Mouse (Mus musculus): ENCODE measurements around the gene Gzmm. TPM values are rescaled to one million over a fixed set of nuclear protein-coding genes. Genes with fewer than 3 reads are reported as not detected.
A peak's percentile ranks its signal among the peaks of the same experiment; 100 is the strongest.

The Gzmm gene
- polyA plus RNA-seq, 1 experiment from 2014 or later = 1.5 TPM

- Histone ChIP-seq H3K27me3 (peaks cover 59% of the 10 kb centered on the region), H3K27ac (replicated peaks) (no peak overlapping the region), H3K36me3 (peaks cover 21% of the 10 kb centered on the region), H3K4me1 (peaks cover 21% of the 10 kb centered on the region), H3K9ac (no peak overlapping the region), H3K4me2 (replicated peaks) (no peak overlapping the region), H3K4me3 (replicated peaks) (no peak overlapping the region), H3K9me3 (replicated peaks) (no peaks in the 10 kb centered on the region)
- WGBS = 66% methylated on average over 4 of the region's 4 CpGs
- no peak for ATAC-seq (ENCODE audit: insufficient number of reproducible peaks, low FRiP score, low TSS enrichment, low read depth)
Measured at GRCm38 (mm10) chr10:79714996-79715395, 26.2 kb downstream of the Gzmm start.

GRCm38 (mm10) chr10:79716254-79716987 is 27.6 kb downstream of the Gzmm start, which contains the start of gene Hcn2:
Gene Hcn2, plus strand, starts transcription at chr10:79716634.
- no peak within 1 kb of the TSS for H3K27ac ChIP-seq (replicated peaks)
- peaks cover 59% of the 10 kb centered on the region for H3K27me3 ChIP-seq
- H3K4me1 ChIP-seq = peaks cover 21% of the 10 kb centered on the region
- 4% methylated on average over 29 of the region's 91 CpGs for WGBS
- no peak for ATAC-seq (ENCODE audit: insufficient number of reproducible peaks, low FRiP score, low TSS enrichment, low read depth)
- H3K4me2 ChIP-seq (replicated peaks) = peak within 1 kb of the TSS; percentile 98
- peaks cover 7% of the 10 kb centered on the region for H3K36me3 ChIP-seq
- H3K4me3 ChIP-seq (replicated peaks) = peak within 1 kb of the TSS; percentile 56
- H3K9me3 ChIP-seq (replicated peaks) = no peaks in the 10 kb centered on the region
- peak within 1 kb of the TSS; percentile 1; the same call in 1 of the 2 replicates for H3K9ac ChIP-seq

GRCm38 (mm10) chr10:79716988-79717355 is 28.2 kb downstream of the Gzmm start:
- peaks cover 21% of the 10 kb centered on the region for H3K4me1 ChIP-seq
- peaks cover 59% of the 10 kb centered on the region for H3K27me3 ChIP-seq
- H3K9ac ChIP-seq = peak overlapping the region; percentile 1; the same call in 1 of the 2 replicates
- peak overlapping the region; percentile 98 for H3K4me2 ChIP-seq (replicated peaks)
- H3K36me3 ChIP-seq = peaks cover 2% of the 10 kb centered on the region
- under 1% methylated on average over 40 of the region's 44 CpGs for WGBS
- H3K27ac ChIP-seq (replicated peaks) = no peak overlapping the region
- ATAC-seq (ENCODE audit: insufficient number of reproducible peaks, low FRiP score, low TSS enrichment, low read depth) = no peak
- H3K4me3 ChIP-seq (replicated peaks) = peak overlapping the region; percentile 56
- no peaks in the 10 kb centered on the region for H3K9me3 ChIP-seq (replicated peaks)

- Histone ChIP-seq H3K4me3 (replicated peaks) (peak overlapping the region; percentile 56), H3K27me3 (peaks cover 59% of the 10 kb centered on the region), H3K4me2 (replicated peaks) (peak overlapping the region; percentile 98), H3K27ac (replicated peaks) (no peak overlapping the region), H3K36me3 (no peaks in the 10 kb centered on the region), H3K9ac (no peak overlapping the region), H3K9me3 (replicated peaks) (no peaks in the 10 kb centered on the region), H3K4me1 (peaks cover 25% of the 10 kb centered on the region)
- WGBS = 4% methylated on average over 43 of the region's 43 CpGs
- no peak for ATAC-seq (ENCODE audit: insufficient number of reproducible peaks, low FRiP score, low TSS enrichment, low read depth)
Measured at GRCm38 (mm10) chr10:79717640-79718357, 29.0 kb downstream of the Gzmm start.

GRCm38 (mm10) chr10:79721089-79721488 is 32.3 kb downstream of the Gzmm start:
- 70% methylated on average over 5 of the region's 5 CpGs for WGBS
- peaks cover 36% of the 10 kb centered on the region for H3K27me3 ChIP-seq
- H3K27ac ChIP-seq (replicated peaks) = no peak overlapping the region
- no peak overlapping the region for H3K4me2 ChIP-seq (replicated peaks)
- peaks cover 22% of the 10 kb centered on the region for H3K4me1 ChIP-seq
- no peak overlapping the region for H3K9ac ChIP-seq
- H3K9me3 ChIP-seq (replicated peaks) = no peaks in the 10 kb centered on the region
- no peaks in the 10 kb centered on the region for H3K36me3 ChIP-seq
- H3K4me3 ChIP-seq (replicated peaks) = no peak overlapping the region
- no peak for ATAC-seq (ENCODE audit: insufficient number of reproducible peaks, low FRiP score, low TSS enrichment, low read depth)

- ATAC-seq (ENCODE audit: insufficient number of reproducible peaks, low FRiP score, low TSS enrichment, low read depth) = no peak
- Histone ChIP-seq H3K9me3 (replicated peaks) (no peaks in the 10 kb centered on the region), H3K4me3 (replicated peaks) (no peak overlapping the region), H3K9ac (no peak overlapping the region), H3K27me3 (peaks cover 16% of the 10 kb centered on the region), H3K27ac (replicated peaks) (no peak overlapping the region), H3K4me2 (replicated peaks) (no peak overlapping the region), H3K4me1 (peaks cover 4% of the 10 kb centered on the region; the same call in 1 of the 2 replicates), H3K36me3 (no peaks in the 10 kb centered on the region)
- whole genome bisulfite sequencing = 61% methylated on average over 6 of the region's 6 CpGs
Measured at GRCm38 (mm10) chr10:79723047-79723446, 34.2 kb downstream of the Gzmm start.

DNA sequence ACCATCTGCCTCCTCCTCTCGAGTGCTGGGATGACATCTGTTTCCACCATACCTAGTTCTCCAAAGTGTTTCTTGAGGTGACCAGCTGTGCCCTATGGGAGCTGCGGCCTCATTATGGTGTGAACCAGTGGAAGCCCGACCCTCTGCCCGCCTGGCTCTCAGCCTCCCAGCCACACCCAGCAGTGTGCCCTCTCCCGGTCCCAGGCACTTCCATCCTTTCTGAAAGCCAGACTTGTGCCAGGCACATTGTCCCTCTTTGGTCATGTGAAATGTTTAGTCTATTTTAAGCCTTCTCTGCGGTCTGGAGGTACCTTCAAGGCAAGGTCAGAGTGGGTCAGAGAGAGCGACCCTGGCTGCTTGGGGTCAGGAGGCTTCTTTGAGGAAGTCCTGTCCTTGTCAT is 34.9 kb downstream of the Gzmm start:
- Histone ChIP-seq H3K9me3 (replicated peaks) (no peaks in the 10 kb centered on the region), H3K27ac (replicated peaks) (no peak overlapping the region), H3K27me3 (peaks cover 10% of the 10 kb centered on the region), H3K4me1 (peaks cover 4% of the 10 kb centered on the region; the same call in 1 of the 2 replicates), H3K36me3 (no peaks in the 10 kb centered on the region), H3K4me3 (replicated peaks) (no peak overlapping the region), H3K9ac (no peak overlapping the region), H3K4me2 (replicated peaks) (no peak overlapping the region)
- no peak for ATAC-seq (ENCODE audit: insufficient number of reproducible peaks, low FRiP score, low TSS enrichment, low read depth)
- WGBS = 80% methylated on average over 7 of the region's 7 CpGs

DNA sequence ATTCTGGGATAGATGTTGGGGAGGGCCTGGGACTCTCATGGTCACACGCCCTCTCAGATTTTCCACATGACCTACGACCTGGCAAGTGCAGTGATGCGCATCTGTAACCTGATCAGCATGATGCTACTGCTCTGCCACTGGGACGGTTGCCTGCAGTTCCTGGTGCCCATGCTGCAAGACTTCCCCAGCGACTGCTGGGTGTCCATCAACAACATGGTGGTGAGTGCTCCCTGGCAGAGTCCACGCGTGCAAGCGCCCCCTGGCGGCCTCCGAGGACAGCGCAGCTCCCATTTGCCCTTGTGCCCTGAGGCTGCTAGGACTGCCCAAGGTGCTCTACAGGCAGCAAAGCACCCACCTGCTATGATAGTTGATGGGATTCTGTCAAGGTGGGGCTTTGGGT is 37.3 kb downstream of the Gzmm start:
- peaks cover 4% of the 10 kb centered on the region; the same call in 1 of the 2 replicates for H3K4me1 ChIP-seq
- WGBS = 32% methylated on average over 11 of the region's 11 CpGs
- ATAC-seq (ENCODE audit: insufficient number of reproducible peaks, low FRiP score, low TSS enrichment, low read depth) = no peak
- no peak overlapping the region for H3K4me2 ChIP-seq (replicated peaks)
- H3K27me3 ChIP-seq = no peaks in the 10 kb centered on the region; the same call in 1 of the 2 replicates
- H3K9me3 ChIP-seq (replicated peaks) = no peaks in the 10 kb centered on the region
- H3K36me3 ChIP-seq = no peaks in the 10 kb centered on the region
- no peak overlapping the region for H3K4me3 ChIP-seq (replicated peaks)
- no peak overlapping the region for H3K27ac ChIP-seq (replicated peaks)
- no peak overlapping the region for H3K9ac ChIP-seq

DNA sequence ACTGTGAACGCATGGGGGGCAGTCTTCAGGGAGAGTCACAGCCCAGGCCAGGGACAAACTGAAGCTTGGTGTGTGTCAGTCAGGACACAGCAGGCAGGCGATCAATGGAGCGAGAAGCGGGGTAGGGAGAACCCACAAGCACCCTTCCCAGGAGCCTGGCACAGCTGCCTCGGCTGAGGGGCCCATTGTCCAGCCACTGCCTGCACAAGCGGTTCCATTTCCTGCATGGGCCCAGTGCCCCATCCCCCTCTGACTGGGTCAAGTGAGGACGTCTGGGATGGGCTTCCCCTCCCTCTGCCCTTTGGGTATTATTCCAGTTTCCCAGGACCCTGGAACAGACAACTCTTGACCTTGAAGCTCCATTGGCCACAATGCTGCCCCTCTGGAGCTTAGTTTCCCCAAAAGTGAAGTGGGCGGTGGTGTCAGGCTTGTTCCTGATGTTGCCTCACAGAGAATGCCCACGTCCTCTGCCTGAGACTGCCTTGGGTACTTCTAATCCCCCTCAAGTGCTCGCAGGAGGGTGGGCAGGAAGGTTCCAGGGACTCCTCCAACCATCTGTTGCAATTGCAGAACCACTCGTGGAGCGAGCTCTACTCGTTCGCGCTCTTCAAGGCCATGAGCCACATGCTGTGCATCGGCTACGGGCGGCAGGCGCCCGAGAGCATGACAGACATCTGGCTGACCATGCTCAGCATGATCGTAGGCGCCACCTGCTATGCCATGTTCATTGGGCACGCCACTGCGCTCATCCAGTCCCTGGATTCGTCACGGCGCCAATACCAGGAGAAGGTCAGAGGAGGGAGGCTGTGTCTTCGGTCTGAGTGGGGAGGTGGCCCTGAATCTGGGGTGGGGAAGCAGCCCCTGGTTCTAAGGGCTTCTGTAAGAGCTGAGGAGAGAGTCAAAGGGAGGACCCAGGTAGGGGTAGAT is 39.8 kb downstream of the Gzmm start:
- H3K27me3 ChIP-seq = no peaks in the 10 kb centered on the region
- no peaks in the 10 kb centered on the region for H3K9me3 ChIP-seq (replicated peaks)
- no peak overlapping the region for H3K9ac ChIP-seq
- 71% methylated on average over 28 of the region's 28 CpGs for WGBS
- H3K27ac ChIP-seq (replicated peaks) = no peak overlapping the region
- ATAC-seq (ENCODE audit: insufficient number of reproducible peaks, low FRiP score, low TSS enrichment, low read depth) = no peak
- H3K36me3 ChIP-seq = peaks cover 8% of the 10 kb centered on the region
- no peak overlapping the region for H3K4me2 ChIP-seq (replicated peaks)
- H3K4me1 ChIP-seq = no peaks in the 10 kb centered on the region
- H3K4me3 ChIP-seq (replicated peaks) = no peak overlapping the region

- WGBS = 83% methylated on average over 13 of the region's 13 CpGs
- H3K27me3 ChIP-seq = no peaks in the 10 kb centered on the region
- H3K4me3 ChIP-seq (replicated peaks) = no peak overlapping the region
- no peak overlapping the region for H3K27ac ChIP-seq (replicated peaks)
- H3K9ac ChIP-seq = no peak overlapping the region
- no peaks in the 10 kb centered on the region for H3K4me1 ChIP-seq
- no peaks in the 10 kb centered on the region for H3K9me3 ChIP-seq (replicated peaks)
- H3K36me3 ChIP-seq = peaks cover 17% of the 10 kb centered on the region
- no peak for ATAC-seq (ENCODE audit: insufficient number of reproducible peaks, low FRiP score, low TSS enrichment, low read depth)
- no peak overlapping the region for H3K4me2 ChIP-seq (replicated peaks)
Measured at GRCm38 (mm10) chr10:79729357-79729965, 40.6 kb downstream of the Gzmm start.

Measured in embryonic facial prominence, embryonic 15.5 days (tissue).